Mouse (Mus musculus) retina, embryonic 14.5 days (tissue): Measurements from ENCODE around the gene Cd164l2.

Experiments used
- DNase-seq: peaks from one replicate; pipeline ENCODE4 v3.0.0-alpha.2; 2015; ENCODE audit warnings: low spot score

Gene Cd164l2

DNA sequence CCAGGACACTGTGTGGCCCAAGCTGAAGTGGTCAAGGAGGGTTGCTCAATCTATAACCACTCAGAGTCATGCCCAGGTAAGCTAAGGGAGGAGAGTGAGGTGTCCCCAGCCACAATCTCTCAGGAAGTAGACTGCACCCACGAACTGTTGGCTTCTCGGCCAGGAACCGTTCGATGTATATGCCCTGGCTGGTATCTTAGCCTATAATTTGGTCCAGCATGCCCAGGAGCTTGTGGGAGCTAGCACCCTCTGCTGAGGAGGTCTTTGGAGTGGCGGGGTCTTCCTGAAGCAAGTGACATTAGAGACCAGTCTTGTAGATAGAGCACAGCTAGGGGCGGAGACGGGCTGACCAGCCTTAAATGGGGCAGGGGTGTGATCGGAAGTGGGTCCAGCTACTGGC lies 9.8 kb downstream of the Cd164l2 start:
- DNase-seq = no peak

DNA sequence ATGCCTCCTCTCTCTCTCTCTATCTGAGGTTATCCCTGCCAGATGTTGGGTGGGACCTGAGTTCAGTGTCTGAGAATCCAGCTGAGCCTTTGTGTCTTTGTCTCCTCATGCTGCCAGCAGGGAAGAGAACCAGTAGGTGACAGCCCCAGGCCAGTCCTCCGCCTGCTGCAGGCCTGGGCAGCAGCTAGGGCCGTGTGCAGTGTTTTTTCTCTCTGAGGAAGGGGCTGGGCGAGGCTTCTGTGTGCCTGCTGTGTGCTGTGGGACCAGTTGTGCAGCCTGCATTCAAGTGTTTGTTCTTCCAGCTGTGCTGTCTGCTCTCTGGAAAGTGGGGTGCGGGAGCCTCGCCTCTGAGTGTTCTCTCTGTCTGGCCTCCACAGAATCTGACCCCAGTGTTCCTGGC lies 11.9 kb downstream of the Cd164l2 start:
- no peak for DNase-seq

GRCm38 (mm10) chr4:133226073-133226472 lies 14.1 kb downstream of the Cd164l2 start:
- DNase-seq = no peak

DNA sequence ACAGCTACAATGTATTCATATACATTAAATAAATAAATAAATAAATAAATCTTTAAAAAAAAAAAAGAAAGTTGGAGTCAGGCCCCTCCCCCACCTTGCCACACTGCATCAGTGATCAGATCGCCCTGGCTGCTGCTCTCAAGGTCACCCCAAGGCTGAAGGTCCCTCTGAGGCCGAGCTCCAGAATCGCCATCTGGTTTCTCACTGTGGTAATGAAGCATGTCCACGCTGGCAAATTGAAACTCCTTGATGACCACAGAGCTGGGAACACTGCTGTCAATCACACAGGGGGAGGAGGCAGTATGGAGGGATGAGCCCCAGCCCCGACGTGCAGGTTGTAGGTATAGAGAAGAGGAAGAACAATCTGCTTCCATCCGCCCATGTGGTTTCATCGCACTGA lies 15.7 kb downstream of the Cd164l2 start:
- no peak for DNase-seq

DNA sequence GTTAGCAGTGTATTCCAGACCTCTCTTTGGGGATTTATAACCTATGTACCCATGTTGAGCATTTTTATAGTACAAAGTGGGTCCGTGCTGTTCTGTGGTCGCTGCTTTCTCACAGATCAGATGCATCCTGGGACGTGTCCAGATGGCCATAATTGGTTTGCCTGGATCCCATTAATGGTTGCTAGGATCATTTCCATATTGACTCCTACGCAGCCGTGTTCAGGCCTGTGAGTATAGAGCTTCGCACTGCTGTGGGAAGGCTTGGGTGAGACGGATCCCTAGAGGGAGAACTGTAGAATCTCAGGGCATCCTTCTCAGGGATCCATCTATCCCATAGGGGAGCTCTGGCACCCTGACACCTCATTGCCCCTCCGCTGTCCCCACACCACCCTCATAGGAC lies 17.7 kb downstream of the Cd164l2 start:
- no peak for DNase-seq

DNA sequence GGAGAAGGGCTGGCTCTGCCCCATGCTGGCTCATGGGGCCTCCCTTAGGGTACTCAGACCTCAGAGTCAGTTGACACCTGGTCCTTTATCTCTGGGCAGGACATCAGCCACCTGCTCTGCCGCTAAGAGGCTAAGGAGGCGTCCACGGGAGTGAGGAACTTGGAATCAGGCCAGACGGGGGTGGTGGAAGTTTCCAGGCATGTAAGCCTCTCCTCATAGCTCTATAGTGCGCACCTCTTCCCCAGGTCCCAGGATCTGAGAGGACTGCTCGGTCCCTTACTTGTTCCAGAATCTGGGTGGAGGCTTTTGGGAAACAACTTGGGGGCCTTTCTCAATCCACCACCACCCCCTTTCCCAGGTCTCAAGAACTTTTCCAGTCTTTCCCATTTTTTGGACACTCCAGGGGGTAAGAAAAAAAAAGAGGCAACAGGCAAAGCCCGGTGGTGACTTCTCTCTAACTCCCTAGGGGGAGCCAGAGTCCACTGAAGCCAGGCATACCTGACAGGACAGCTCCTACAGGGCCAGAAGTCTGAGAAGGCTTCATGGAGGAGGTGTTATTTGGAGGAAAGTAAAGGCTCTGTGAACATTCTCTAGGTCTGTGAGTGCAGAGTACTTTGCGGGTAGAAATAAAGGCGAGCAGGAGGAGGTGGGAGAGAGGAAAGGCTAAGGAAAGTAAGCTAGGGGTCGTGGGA lies 21.5 kb downstream of the Cd164l2 start:
- peak; percentile 62 for DNase-seq

GRCm38 (mm10) chr4:133234771-133235170 lies 22.8 kb downstream of the Cd164l2 start:
- no peak for DNase-seq

GRCm38 (mm10) chr4:133235415-133235814 lies 23.5 kb downstream of the Cd164l2 start:
- DNase-seq = no peak

DNA sequence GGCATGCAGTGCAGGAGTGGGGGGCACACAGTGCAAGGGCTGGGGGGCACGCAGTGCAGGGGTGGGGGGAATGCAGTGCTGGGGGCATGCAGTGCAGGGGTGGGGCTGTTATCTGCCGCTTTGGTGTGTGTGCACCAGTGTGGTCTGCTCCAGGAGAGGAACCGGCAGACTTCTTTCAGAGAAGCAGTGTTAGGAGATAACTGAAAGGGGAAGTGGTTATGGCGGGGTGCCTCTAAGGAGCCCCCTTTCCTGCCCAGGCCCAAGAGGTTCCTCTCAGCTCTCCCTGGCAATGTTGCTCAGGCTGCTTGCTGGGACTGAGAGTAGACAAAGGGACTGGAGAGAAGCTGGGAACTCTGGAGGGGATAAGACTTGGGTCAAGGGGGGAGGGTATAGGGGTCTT lies 26.0 kb downstream of the Cd164l2 start:
- DNase-seq = no peak

- peak; percentile 45 for DNase-seq
Measured at GRCm38 (mm10) chr4:133240490-133240921, 28.6 kb downstream of the Cd164l2 start, which contains the start of gene Map3k6. Gene Map3k6 (plus strand): TSS chr4:133240818.

DNA sequence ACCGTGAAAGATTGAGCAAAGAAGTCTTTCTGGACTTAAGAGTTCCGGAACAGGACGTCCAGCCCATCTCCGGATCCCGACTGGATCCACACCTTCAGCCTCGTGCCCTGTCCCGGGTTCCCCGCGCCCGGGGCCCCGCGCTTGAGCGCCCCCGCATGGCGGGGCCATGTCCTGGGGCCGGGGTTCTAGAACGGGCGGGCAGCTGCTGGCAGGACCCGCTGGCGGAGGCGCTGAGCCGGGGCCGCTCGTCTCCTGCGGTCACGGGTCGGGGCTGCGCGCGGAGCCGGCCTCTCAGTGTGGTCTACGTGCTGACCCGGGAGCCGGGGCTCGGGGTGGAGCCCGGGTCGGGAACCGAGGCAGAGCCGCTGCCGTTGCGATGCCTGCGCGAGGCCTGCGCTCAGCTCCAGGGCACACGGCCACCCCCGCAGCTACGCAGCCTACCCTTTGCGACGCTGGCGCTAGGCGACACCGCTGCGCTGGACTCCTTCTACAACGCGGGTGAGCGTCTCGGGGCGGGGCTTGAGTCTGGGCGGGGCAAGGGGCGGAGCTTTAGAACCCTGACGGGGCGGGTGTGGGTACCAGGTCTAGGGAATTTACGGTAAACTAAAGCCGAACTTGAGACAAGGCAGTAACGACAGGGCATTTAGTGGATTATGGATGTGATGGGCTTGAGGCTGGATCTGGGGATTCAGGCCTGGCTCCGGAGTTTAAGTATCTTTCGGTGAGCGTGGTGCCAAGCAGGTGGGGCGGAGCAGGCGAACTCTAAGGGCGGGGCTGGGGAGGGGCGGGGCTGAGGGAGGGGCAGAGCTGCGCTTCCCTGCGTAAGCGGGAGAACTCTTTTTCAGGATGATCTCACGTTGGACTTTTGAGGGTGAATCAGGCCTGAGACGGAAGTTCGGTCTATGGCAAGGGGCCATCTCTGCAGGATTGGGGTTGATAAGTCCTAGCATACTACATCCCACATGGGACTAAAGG lies 29.3 kb downstream of the Cd164l2 start:
- peak; percentile 85 for DNase-seq

GRCm38 (mm10) chr4:133241910-133242309 lies 30.0 kb downstream of the Cd164l2 start:
- DNase-seq = no peak

DNA sequence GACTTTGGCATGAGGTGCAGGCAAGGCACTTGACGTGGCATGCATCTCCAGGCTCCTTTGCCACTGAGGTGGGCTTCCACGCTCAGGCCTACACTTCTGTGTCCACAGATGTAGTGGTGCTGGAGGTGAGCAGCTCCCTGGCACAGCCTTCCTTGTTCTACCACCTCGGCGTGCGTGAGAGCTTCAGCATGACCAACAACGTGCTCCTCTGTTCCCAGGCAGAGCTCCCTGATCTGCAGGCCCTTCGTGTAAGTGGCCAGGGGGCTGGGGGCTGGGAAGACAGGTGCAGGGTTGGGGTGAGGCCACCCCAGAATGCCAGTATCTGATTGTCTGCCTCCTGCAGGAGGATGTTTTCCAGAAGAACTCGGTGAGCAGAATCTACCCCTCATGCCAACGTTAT lies 30.8 kb downstream of the Cd164l2 start:
- no peak for DNase-seq

GRCm38 (mm10) chr4:133243538-133243937 lies 31.6 kb downstream of the Cd164l2 start:
- no peak for DNase-seq

DNA sequence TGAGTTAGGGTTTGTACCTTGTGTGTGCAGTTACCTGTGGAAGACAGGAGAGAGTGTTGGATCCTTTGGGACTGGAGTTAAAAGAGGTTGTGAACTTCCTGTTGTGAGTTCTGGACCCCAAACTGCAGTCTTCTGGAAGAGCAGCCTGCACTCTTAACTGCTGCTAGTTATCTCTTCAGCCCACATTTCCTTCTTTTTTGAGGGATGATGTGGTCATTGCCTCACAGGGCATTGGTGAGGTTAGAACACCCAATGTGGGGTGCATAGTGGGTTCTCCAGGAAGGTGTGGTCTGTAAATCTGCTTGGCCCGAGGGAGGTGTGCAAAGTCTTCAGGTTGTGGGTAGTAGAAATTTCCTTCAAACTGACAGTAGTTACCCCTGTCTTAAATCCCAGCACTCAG lies 32.4 kb downstream of the Cd164l2 start:
- no peak for DNase-seq

DNA sequence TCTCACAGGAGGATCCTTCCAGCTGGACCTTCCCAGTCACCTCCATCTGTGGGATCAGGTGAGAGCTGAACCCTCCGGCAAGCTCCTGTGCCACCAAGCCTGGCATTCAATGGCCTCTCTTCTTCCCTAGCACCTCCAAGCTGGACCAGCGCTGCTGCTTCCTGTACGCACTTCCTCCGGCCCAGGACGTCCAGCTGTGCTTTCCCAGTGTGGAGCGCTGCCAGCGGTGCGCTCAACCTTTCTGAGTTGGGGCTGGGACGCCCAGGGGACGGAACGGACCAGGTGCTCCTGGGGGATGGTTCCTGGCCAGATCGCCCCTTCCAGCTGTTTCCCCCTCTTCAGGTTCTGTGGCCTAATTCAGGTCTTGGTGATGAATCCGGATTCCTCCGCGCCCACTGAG lies 35.1 kb downstream of the Cd164l2 start:
- DNase-seq = no peak

- DNase-seq = no peak
Measured at GRCm38 (mm10) chr4:133247806-133248449, 36.0 kb downstream of the Cd164l2 start.

DNA sequence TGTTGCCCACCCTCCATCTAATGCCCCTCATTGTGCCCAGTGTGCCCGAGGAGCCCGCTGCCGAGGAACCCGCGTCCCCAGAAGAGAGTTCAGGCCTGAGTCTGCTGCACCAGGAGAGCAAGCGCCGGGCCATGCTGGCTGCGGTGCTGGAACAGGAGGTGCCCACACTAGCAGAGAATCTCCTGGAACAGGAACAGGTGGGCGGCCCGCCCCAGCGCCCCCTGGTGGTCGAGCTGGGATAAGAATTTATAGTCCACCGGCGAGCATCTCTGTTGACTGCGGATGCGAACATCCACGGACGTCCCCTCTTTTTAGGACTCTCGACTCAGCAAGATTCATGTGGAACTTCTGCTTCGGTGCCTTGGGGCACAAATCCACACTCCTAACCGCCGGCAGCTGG lies 38.7 kb downstream of the Cd164l2 start:
- peak; percentile 86 for DNase-seq

DNA sequence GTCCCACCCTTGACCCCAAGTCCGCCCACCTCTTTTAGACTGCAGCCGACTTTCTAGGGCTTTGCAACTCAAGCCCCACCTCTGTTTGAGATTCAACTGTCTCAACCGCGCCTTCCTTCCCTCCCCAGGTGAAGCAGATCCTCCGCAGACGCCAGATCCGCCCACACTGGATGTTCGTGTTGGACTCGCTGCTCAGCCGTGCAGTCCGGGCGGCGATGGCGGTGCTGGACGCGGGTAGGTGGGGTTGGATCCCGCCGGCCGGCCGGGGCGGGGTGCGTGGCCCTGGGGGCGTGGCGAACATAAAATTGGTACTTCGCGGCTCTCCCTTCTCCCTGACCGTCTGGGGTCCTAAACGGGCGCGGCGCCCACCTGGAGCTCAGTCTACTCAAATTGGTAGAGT lies 39.3 kb downstream of the Cd164l2 start:
- DNase-seq = peak; percentile 13

DNA sequence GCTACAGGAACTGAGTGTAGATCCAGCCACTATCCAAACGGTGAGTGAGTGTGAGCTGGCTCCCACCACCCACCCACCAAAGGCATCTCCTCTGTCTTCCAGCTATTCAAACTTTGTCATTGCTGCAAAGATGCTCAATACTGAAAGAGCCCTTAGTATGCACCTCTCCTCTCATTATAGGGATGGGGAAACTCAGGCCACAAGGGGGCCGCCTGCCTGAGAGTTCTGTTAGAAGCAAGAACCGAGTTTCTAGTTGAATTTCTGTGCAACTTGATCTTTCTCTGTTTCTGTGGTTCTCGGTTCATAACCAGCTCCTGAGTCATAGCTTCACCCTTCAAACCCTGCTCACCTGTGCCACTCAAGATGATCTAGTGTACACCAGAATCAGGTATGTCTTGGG lies 40.2 kb downstream of the Cd164l2 start:
- peak; percentile 17 for DNase-seq

- DNase-seq = no peak
Measured at GRCm38 (mm10) chr4:133253412-133253811, 41.5 kb downstream of the Cd164l2 start.

GRCm38 (mm10) chr4:133255392-133255791 lies 43.5 kb downstream of the Cd164l2 start:
- DNase-seq = no peak

DNA sequence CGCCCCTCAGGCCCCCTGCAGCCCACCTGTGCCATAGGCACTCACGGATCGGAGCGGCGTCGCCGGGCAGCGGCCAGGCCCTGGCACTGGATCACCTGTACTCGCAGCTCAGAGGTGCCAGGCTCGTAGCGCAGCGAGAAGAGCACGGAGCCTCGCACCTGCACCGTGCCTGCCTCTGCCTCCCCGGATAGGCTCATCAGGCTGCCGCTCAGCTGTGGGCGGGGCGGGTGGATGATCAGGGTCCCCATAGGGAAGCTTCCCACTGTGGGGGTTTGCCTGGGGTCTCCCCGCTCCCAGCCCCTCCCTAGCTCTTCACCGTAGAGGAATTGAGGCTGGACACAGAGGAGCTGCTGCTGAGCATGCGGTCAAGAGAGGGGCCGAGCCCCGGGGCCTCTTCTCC lies 44.9 kb downstream of the Cd164l2 start:
- DNase-seq = peak; percentile 19
